Mouse (Mus musculus) cerebellum, adult 2 months (tissue): ENCODE data around the gene Gm7951. TPM values are rescaled to one million over a fixed set of nuclear protein-coding genes. Genes with fewer than 3 reads are reported as not detected.
"Not testable (repeated sequence)": the region's sequence is repeated elsewhere in the genome, so short reads cannot be mapped to it uniquely, and the experiment has no call there.

Experiments
- DNase-seq, 2 experiments: peaks; one replicate each; pipeline ENCODE4 v3.0.0; 2021
- H3K27ac ChIP-seq: fragments of 200-500 bp; 2 replicates; pipeline ENCODE4 v1.5.1; 2012; ENCODE audit warnings: low read length, control low read depth, inconsistent platforms; ENCODE audit not compliant: insufficient read depth
- H3K27me3 ChIP-seq: fragments of 200-500 bp; 2 replicates; pipeline ENCODE4 v1.6.1; 2012; ENCODE audit warnings: inconsistent platforms, mild to moderate bottlenecking, low read length, moderate library complexity; ENCODE audit not compliant: control insufficient read depth, insufficient read depth
- H3K4me1 ChIP-seq: fragments of 200-500 bp; 2 replicates; pipeline ENCODE4 v1.6.1; 2011; ENCODE audit warnings: low read length; ENCODE audit not compliant: control insufficient read depth, insufficient read depth
- H3K4me3 ChIP-seq: fragments of 200-500 bp; replicated peaks from 2 replicates; pipeline ENCODE3; 2011; ENCODE audit warnings: mild to moderate bottlenecking, low read depth, low read length, control low read depth; ENCODE audit not compliant: insufficient read depth
- WGBS: fragments of 180-500 bp; shearing (Covaris S2); methylation state at CpG from one replicate; pipeline ENCODE4 v1.1.7; 2018; 5-methylcytosine and 5-hydroxymethylcytosine counted together
- polyA plus RNA-seq: library from polyadenylated mRNA; depleted of rRNA; stranded (reverse); fragments of >200 nt; gene quantifications from 2 replicates; pipeline ENCODE4 v1.2.3, GENCODE M21; 2012; rRNA removed

Gene Gm7951
- polyA plus RNA-seq, result not detected in 2 replicates

DNA sequence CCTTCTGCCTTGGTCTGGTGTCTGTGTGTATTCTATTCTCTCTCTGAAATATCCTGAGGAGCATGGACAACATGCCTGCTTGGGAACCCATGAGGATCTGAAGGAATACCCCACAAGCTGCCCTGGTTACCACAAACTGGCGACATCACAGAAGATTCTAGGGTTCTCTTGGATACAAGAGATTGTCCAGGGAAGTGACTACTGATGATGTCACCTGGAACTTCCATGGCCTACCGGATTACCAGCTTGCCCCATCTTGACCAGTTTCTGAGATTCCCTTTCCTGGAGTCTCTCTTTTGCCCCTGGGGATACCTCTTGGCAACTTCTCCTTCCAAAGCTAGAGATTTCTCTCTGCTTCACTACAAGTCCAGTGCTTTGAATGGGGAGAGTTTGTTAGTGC lies at the start of gene Gm7951:
Gene Gm7951 (minus strand): TSS at position 101 of the 400 bp plus-strand sequence.
- H3K27me3 ChIP-seq, H3K27ac ChIP-seq, H3K4me3 ChIP-seq, DNase-seq, H3K4me1 ChIP-seq: not testable (repeated sequence)
- WGBS, result 30% methylated on average over 1 of the region's 2 CpGs

- H3K27me3 ChIP-seq, DNase-seq, H3K27ac ChIP-seq, H3K4me3 ChIP-seq, H3K4me1 ChIP-seq: not testable (repeated sequence)
- WGBS, result 83% methylated on average over 2 of the region's 2 CpGs
Observed at GRCm38 (mm10) chr14:42162522-42162921, 45.4 kb upstream of the Gm7951 start, which contains the start of gene Gm17027. Gm17027 (minus strand) TSS chr14:42162622.

DNA sequence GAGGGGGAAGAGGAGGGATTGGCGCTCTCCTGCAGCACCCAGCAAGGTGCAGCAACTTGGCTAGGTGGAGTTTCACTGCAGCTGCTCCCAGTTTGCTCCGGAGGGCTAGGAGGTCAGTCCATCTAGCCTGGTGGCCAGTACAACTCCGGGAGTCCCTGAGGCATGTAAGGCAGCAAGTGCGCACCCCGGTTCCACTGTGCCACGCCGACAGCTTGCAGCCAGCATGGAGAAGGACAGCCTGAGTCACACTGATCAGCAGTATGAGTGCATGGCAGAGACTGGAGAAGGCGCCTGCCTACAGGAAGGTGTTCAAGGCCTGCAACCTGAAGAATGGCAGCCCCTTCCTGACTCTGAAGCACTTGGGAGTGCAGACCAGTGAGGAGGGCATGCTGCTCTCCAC lies 17.4 kb upstream of the Gm7951 start:
- peak in 1 of 2 experiments; percentile 6 for DNase-seq
- 73% methylated on average over 7 of the region's 8 CpGs for WGBS

GRCm38 (mm10) chr14:42133806-42134205 lies 16.6 kb upstream of the Gm7951 start:
- H3K4me3 ChIP-seq, DNase-seq, H3K27me3 ChIP-seq, H3K27ac ChIP-seq, H3K4me1 ChIP-seq: not testable (repeated sequence)
- WGBS, result 60% methylated on average over 12 of the region's 14 CpGs

More for the DNA sequence above, 17.4 kb upstream of the Gm7951 start:
- H3K27me3 ChIP-seq, H3K4me3 ChIP-seq, H3K4me1 ChIP-seq, H3K27ac ChIP-seq: not testable (repeated sequence)

Other genes starting within 250 kb of the Gm7951 start
- gene Gm7980, start 210.1 kb downstream of the Gm7951 start, polyA plus RNA-seq, result not detected in 2 replicates
- gene 1700049E17Rik1, start 192.4 kb downstream of the Gm7951 start, polyA plus RNA-seq, result not detected in 2 replicates
- gene 1700024B05Rik, start 173.4 kb downstream of the Gm7951 start, polyA plus RNA-seq, result not detected in 2 replicates
- gene Gm6401, start 149.4 kb downstream of the Gm7951 start, polyA plus RNA-seq, result not detected in 2 replicates
- not detected in 2 replicates for gene Gm3543, start 134.0 kb downstream of the Gm7951 start, polyA plus RNA-seq
- not detected in 2 replicates for gene Gm17027, start 45.3 kb upstream of the Gm7951 start, polyA plus RNA-seq
- not detected in 2 replicates for gene Gm3573, start 73.4 kb upstream of the Gm7951 start, polyA plus RNA-seq
- not detected in 2 replicates for gene Gm17026, start 142.7 kb upstream of the Gm7951 start, polyA plus RNA-seq
- not detected in 2 replicates for gene Gm9611, start 180.0 kb upstream of the Gm7951 start, polyA plus RNA-seq
- gene Gm7995, start 192.8 kb upstream of the Gm7951 start, polyA plus RNA-seq, result not detected in 2 replicates